Mouse (Mus musculus) layer of hippocampus, adult 6 months (tissue): ENCODE measurements around the gene Klhl11. TPM values are rescaled to one million over a fixed set of nuclear protein-coding genes. Genes with fewer than 3 reads are reported as not detected.

Source experiments
- long read RNA-seq, 2 experiments: library from polyadenylated mRNA; unstranded; transcript quantifications; one replicate each; pipeline ENCODE4 v2.0.0; 2019 to 2020
- microRNA-seq: library from miRNA; unstranded; fragments of <30 nt; microRNA quantifications from one replicate; pipeline ENCODE4 v1.2.0, GENCODE M21; 2020
- polyA plus RNA-seq: library from polyadenylated mRNA; unstranded; fragments of <200 nt; fragmentation: Nextera tagmentation; gene quantifications from 2 replicates; pipeline ENCODE4 v1.2.3, GENCODE M21; 2021

The Klhl11 gene
- polyA plus RNA-seq = 16.7 and 17.7 TPM in 2 replicates
- long read RNA-seq, experiment 1, transcript Klhl11-201 (2 exons, 2,393 nt) = major isoform, 5 of 5 reads
- long read RNA-seq, experiment 1, partial matches to known transcripts = 0 of 5 reads
- long read RNA-seq, experiment 1, other reads (novel, unspliced or antisense) = 0 of 5 reads
- long read RNA-seq, experiment 2, transcript Klhl11-201 (2 exons, 2,393 nt) = major isoform, 34 of 38 reads
- long read RNA-seq, experiment 2, partial matches to known transcripts = 0 of 38 reads
- long read RNA-seq, experiment 2, other reads (novel, unspliced or antisense) = 4 of 38 reads

DNA sequence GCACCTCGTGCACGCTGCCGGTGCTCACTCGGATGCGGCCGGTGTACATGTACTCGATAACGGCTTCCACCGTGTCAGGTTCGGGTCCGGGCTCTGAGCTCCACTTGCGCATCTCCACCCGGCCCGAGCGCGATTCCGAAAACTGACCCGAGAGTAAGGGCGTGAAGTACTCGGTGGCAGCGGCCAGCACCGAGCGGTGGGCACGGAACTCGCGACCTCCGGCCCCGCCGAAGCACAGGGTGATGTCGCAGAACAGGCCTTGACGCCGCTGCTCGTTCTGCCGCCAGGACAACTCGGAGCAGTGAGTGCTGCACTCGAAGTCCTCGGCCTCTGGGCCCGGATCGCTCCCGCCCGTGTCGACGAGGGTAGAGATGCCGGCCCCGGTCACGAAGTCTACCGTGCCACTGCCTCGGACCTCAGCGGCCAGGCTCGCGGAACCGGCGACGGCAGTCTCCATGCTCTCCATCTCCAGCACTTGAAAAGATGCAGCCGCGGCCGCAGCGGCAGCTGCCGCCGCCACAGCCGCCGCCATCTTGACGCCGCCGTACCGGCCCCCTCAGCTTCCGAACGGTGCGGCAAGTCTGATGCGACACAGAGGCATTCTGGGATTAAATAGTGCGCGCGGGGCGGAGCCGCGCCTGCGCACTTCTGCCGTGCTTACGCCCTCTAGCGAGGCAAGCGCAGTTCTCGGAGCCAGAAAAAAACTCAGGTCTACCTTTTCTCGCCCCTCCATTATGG lies at the start of gene Klhl11:
TSS of gene Klhl11 (minus strand) at position 545 of the 738 bp plus-strand sequence.

GRCm38 (mm10) chr11:100441797-100442196 lies 30.7 kb downstream of the Klhl11 start, which contains the start of the genes Nt5c3b and Klhl10:
Gene Nt5c3b (minus strand): TSS chr11:100441808.
Gene Klhl10 (plus strand): TSS chr11:100441917.

GRCm38 (mm10) chr11:100414914-100415822 lies 57.4 kb downstream of the Klhl11 start, which contains the start of gene Fkbp10:
Gene Fkbp10 (plus strand): TSS chr11:100415697.

GRCm38 (mm10) chr11:100414021-100414913 lies 58.3 kb downstream of the Klhl11 start, which contains the start of gene P3h4:
Gene P3h4 (minus strand): TSS chr11:100414836.

Small RNA genes within 50 kb of the gene (microRNA-seq; reads per million reads assigned to microRNA genes)
- not detected for gene Gm27374
- not detected for gene Mir7116

Other genes with a start within 250 kb of the Klhl11 start
- gene Krt16, start 223.8 kb downstream of the Klhl11 start, polyA plus RNA-seq = not detected in 2 replicates
- 0.15 and 0.26 TPM in 2 replicates for gene Krt17, start 211.7 kb downstream of the Klhl11 start, polyA plus RNA-seq
- gene Krt42, start 202.9 kb downstream of the Klhl11 start, polyA plus RNA-seq = 0.13 TPM in 1 of 2 replicates, not detected in the other
- gene Eif1, start 152.9 kb downstream of the Klhl11 start, polyA plus RNA-seq = 517 and 668 TPM in 2 replicates
- gene Gast, start 138.3 kb downstream of the Klhl11 start, polyA plus RNA-seq = 0.40 TPM in 1 of 2 replicates, not detected in the other
- 27.8 and 29.6 TPM in 2 replicates for gene Hap1, start 116.6 kb downstream of the Klhl11 start, polyA plus RNA-seq
- 35.2 and 59.0 TPM in 2 replicates for gene Jup, start 75.0 kb downstream of the Klhl11 start, polyA plus RNA-seq
- 17.5 and 18.0 TPM in 2 replicates for gene P3h4, start 57.9 kb downstream of the Klhl11 start, polyA plus RNA-seq
- gene Fkbp10, start 57.0 kb downstream of the Klhl11 start, polyA plus RNA-seq = 8.8 and 10.2 TPM in 2 replicates
- gene Nt5c3b, start 30.9 kb downstream of the Klhl11 start, polyA plus RNA-seq = 42.8 and 48.5 TPM in 2 replicates
- 0.31 and 0.34 TPM in 2 replicates for gene Klhl10, start 30.8 kb downstream of the Klhl11 start, polyA plus RNA-seq
- gene Acly, start 55.3 kb upstream of the Klhl11 start, polyA plus RNA-seq = 84.9 and 99.2 TPM in 2 replicates
- gene Ttc25, start 72.9 kb upstream of the Klhl11 start, polyA plus RNA-seq = 0.93 and 1.8 TPM in 2 replicates
- gene Cnp, start 102.2 kb upstream of the Klhl11 start, polyA plus RNA-seq = 455 and 528 TPM in 2 replicates
- gene Nkiras2, start 146.5 kb upstream of the Klhl11 start, polyA plus RNA-seq = 15.1 and 15.8 TPM in 2 replicates
- 80.2 and 86.1 TPM in 2 replicates for gene Dnajc7, start 147.4 kb upstream of the Klhl11 start, polyA plus RNA-seq
- gene Zfp385c, start 219.7 kb upstream of the Klhl11 start, polyA plus RNA-seq = 0.10 and 0.11 TPM in 2 replicates
- 0.87 and 1.2 TPM in 2 replicates for gene Dhx58, start 231.5 kb upstream of the Klhl11 start, polyA plus RNA-seq
- gene Kat2a, start 239.7 kb upstream of the Klhl11 start, polyA plus RNA-seq = 14.9 and 15.6 TPM in 2 replicates
- not detected in 2 replicates for gene Hspb9, start 241.1 kb upstream of the Klhl11 start, polyA plus RNA-seq